Mouse (Mus musculus): ENCODE measurements around the gene Egflam. TPM values are rescaled to one million over a fixed set of nuclear protein-coding genes. Genes with fewer than 3 reads are reported as not detected.
A peak's percentile ranks its signal among the peaks of the same experiment; 100 is the strongest.

Egflam gene
- polyA plus RNA-seq, 1 experiment from 2014 or later: 32.7 TPM

DNA sequence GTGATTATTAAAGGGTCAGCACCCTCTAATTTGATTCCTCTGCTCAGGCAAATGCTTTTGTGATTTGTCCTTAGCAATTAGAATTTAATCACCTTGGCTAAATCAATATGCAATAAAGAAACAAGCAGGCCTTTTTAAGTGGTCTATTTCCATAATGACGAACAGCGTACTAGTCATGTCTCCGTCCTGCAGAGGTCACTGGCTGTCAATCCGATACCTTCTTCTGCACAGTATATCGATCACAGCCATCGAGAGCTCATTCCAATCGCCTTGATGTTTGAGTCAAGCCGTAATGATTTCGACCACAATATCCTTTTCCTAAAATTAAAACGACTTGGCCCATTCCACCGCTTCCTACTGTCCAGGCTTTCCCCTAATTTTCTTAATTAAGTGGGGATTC, 158.3 kb downstream of the Egflam start:
- Histone ChIP-seq H3K9ac (ENCODE audit: low read length) (no peak overlapping the region), H3K27ac (ENCODE audit: low read length) (no peak overlapping the region), H3K36me3 (ENCODE audit: control insufficient read depth, insufficient read depth, low read length) (no peaks in the 10 kb centered on the region), H3K27me3 (ENCODE audit: control insufficient read depth, insufficient read depth, low read depth, low read length) (no peaks in the 10 kb centered on the region), H3K4me3 (ENCODE audit: low read length) (no peak overlapping the region), H3K4me2 (ENCODE audit: low read depth, low read length) (no peak overlapping the region), H3K9me3 (ENCODE audit: control insufficient read depth, low read length) (no peaks in the 10 kb centered on the region), H3K4me1 (replicated peaks; ENCODE audit: control insufficient read depth, insufficient read depth, low read length) (no peaks in the 10 kb centered on the region)
- WGBS: 89% methylated on average over 11 of the region's 11 CpGs
- no peak for ATAC-seq (ENCODE audit: low read depth)

- Histone ChIP-seq H3K36me3 (ENCODE audit: control insufficient read depth, insufficient read depth, low read length) (no peaks in the 10 kb centered on the region), H3K27ac (ENCODE audit: low read length) (no peak overlapping the region), H3K4me1 (replicated peaks; ENCODE audit: control insufficient read depth, insufficient read depth, low read length) (no peaks in the 10 kb centered on the region), H3K9me3 (ENCODE audit: control insufficient read depth, low read length) (no peaks in the 10 kb centered on the region), H3K27me3 (ENCODE audit: control insufficient read depth, insufficient read depth, low read depth, low read length) (no peaks in the 10 kb centered on the region), H3K9ac (ENCODE audit: low read length) (no peak overlapping the region), H3K4me3 (ENCODE audit: low read length) (no peak overlapping the region), H3K4me2 (ENCODE audit: low read depth, low read length) (no peak overlapping the region)
- 64% methylated on average over 13 of the region's 13 CpGs for WGBS
- ATAC-seq (ENCODE audit: low read depth): no peak
Measured at GRCm38 (mm10) chr15:7233393-7234090, 164.7 kb downstream of the Egflam start.

GRCm38 (mm10) chr15:7226225-7226624, 172.0 kb downstream of the Egflam start:
- H3K4me1 ChIP-seq (replicated peaks; ENCODE audit: control insufficient read depth, insufficient read depth, low read length): peaks cover 27% of the 10 kb centered on the region
- 2% methylated on average over 5 of the region's 5 CpGs for WGBS
- no peak overlapping the region for H3K27ac ChIP-seq (ENCODE audit: low read length)
- peak; percentile 64 for ATAC-seq (ENCODE audit: low read depth)
- no peaks in the 10 kb centered on the region for H3K27me3 ChIP-seq (ENCODE audit: control insufficient read depth, insufficient read depth, low read depth, low read length)
- H3K36me3 ChIP-seq (ENCODE audit: control insufficient read depth, insufficient read depth, low read length): no peaks in the 10 kb centered on the region
- no peak overlapping the region for H3K4me2 ChIP-seq (ENCODE audit: low read depth, low read length)
- no peaks in the 10 kb centered on the region for H3K9me3 ChIP-seq (ENCODE audit: control insufficient read depth, low read length)
- no peak overlapping the region for H3K4me3 ChIP-seq (ENCODE audit: low read length)
- H3K9ac ChIP-seq (ENCODE audit: low read length): no peak overlapping the region

DNA sequence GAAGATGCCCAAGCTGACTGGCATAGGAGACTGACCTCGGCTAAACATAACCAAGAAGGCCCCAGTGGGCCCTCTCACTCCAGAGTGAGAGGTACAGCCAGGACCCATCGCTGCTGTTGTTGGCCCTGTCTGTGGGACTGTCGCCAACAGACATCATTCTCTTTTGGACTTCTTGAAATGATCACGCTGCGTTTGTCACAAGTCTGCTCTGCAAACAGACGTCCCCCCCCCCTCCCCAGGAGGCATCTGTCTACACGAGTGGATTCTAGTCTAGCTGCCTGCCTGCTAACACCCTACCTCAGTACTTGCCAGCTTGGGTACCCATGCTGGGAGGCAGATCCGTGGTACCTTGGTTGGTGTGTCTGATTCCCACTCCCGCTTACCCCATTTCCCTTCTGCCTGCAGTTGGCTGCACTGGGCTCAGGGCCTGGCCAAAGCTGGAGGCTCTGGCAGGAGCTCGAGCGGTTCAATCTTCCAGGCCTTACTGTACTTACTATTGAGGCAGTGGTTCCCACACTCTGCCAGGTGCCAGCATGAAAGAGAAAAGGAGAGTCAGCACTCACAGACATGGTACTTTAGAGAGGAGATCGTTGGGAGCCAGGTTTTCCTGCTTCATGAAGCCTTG, 173.9 kb downstream of the Egflam start:
- ATAC-seq (ENCODE audit: low read depth): peak; percentile 11; the same call in 1 of the 2 replicates
- peaks cover 27% of the 10 kb centered on the region for H3K4me1 ChIP-seq (replicated peaks; ENCODE audit: control insufficient read depth, insufficient read depth, low read length)
- H3K9me3 ChIP-seq (ENCODE audit: control insufficient read depth, low read length): no peaks in the 10 kb centered on the region
- peak overlapping the region; percentile 81 for H3K27ac ChIP-seq (ENCODE audit: low read length)
- H3K4me3 ChIP-seq (ENCODE audit: low read length): no peak overlapping the region
- no peaks in the 10 kb centered on the region for H3K27me3 ChIP-seq (ENCODE audit: control insufficient read depth, insufficient read depth, low read depth, low read length)
- H3K36me3 ChIP-seq (ENCODE audit: control insufficient read depth, insufficient read depth, low read length): no peaks in the 10 kb centered on the region
- no peak overlapping the region for H3K4me2 ChIP-seq (ENCODE audit: low read depth, low read length)
- no peak overlapping the region for H3K9ac ChIP-seq (ENCODE audit: low read length)
- WGBS: 50% methylated on average over 12 of the region's 12 CpGs

GRCm38 (mm10) chr15:7222809-7223208, 175.4 kb downstream of the Egflam start:
- peak; percentile 92 for ATAC-seq (ENCODE audit: low read depth)

DNA sequence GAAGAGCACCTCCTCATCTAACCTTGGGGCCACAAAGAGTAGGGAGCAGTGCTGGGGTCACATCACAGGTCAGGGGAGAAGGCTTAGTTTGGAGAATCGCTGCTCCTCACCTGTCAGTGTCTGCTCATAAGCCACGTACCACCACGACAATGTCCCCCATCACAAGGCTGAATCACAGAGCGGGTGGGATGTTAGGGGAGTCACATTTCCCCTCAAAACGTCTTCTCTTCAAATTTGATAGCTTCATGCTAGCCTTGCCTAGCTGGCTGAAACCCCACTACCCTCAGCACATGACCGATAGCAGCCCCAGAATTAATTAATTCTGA, 181.0 kb downstream of the Egflam start:
- Histone ChIP-seq H3K36me3 (ENCODE audit: control insufficient read depth, insufficient read depth, low read length) (no peaks in the 10 kb centered on the region), H3K4me1 (replicated peaks; ENCODE audit: control insufficient read depth, insufficient read depth, low read length) (peaks cover 15% of the 10 kb centered on the region), H3K27me3 (ENCODE audit: control insufficient read depth, insufficient read depth, low read depth, low read length) (no peaks in the 10 kb centered on the region), H3K9ac (ENCODE audit: low read length) (no peak overlapping the region), H3K27ac (ENCODE audit: low read length) (no peak overlapping the region), H3K9me3 (ENCODE audit: control insufficient read depth, low read length) (no peaks in the 10 kb centered on the region), H3K4me3 (ENCODE audit: low read length) (no peak overlapping the region), H3K4me2 (ENCODE audit: low read depth, low read length) (no peak overlapping the region)
- ATAC-seq (ENCODE audit: low read depth): no peak
- WGBS: 61% methylated on average over 6 of the region's 6 CpGs

More at GRCm38 (mm10) chr15:7222809-7223208, 175.4 kb downstream of the Egflam start:
- H3K36me3 ChIP-seq (ENCODE audit: control insufficient read depth, insufficient read depth, low read length): no peaks in the 10 kb centered on the region
- 21% methylated on average over 11 of the region's 11 CpGs for WGBS
- peak overlapping the region; percentile 81 for H3K27ac ChIP-seq (ENCODE audit: low read length)
- no peaks in the 10 kb centered on the region for H3K9me3 ChIP-seq (ENCODE audit: control insufficient read depth, low read length)
- peak overlapping the region; percentile 13 for H3K4me2 ChIP-seq (ENCODE audit: low read depth, low read length)
- H3K4me1 ChIP-seq (replicated peaks; ENCODE audit: control insufficient read depth, insufficient read depth, low read length): peaks cover 27% of the 10 kb centered on the region
- H3K27me3 ChIP-seq (ENCODE audit: control insufficient read depth, insufficient read depth, low read depth, low read length): no peaks in the 10 kb centered on the region
- H3K4me3 ChIP-seq (ENCODE audit: low read length): no peak overlapping the region
- H3K9ac ChIP-seq (ENCODE audit: low read length): peak overlapping the region; percentile 43

GRCm38 (mm10) chr15:7216581-7217272, 181.5 kb downstream of the Egflam start:
- H3K27me3 ChIP-seq (ENCODE audit: control insufficient read depth, insufficient read depth, low read depth, low read length): no peaks in the 10 kb centered on the region
- no peaks in the 10 kb centered on the region for H3K36me3 ChIP-seq (ENCODE audit: control insufficient read depth, insufficient read depth, low read length)
- no peaks in the 10 kb centered on the region for H3K9me3 ChIP-seq (ENCODE audit: control insufficient read depth, low read length)
- H3K4me3 ChIP-seq (ENCODE audit: low read length): no peak overlapping the region
- no peak overlapping the region for H3K4me2 ChIP-seq (ENCODE audit: low read depth, low read length)
- 58% methylated on average over 9 of the region's 9 CpGs for WGBS
- ATAC-seq (ENCODE audit: low read depth): peak; percentile 34; the same call in 1 of the 2 replicates
- H3K4me1 ChIP-seq (replicated peaks; ENCODE audit: control insufficient read depth, insufficient read depth, low read length): peaks cover 11% of the 10 kb centered on the region
- H3K27ac ChIP-seq (ENCODE audit: low read length): peak overlapping the region; percentile 51
- H3K9ac ChIP-seq (ENCODE audit: low read length): no peak overlapping the region

DNA sequence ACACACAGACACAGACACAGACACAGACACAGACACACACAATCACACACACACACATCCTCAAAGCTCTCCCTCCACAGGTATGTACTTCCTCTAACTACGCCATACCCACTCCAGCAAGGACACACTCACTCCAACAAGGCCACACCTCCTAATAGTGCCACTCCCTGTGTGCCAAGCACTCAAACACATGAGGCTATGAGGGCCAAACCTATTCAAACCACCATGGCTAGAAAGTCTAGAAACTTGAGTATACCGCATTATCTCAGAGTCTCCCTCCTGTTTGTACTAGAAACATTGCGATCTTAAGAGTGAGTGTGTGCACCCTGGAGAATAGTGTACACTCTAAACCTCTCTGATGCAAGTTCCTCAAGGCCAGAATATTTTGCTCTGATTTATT, 182.3 kb downstream of the Egflam start:
- peak overlapping the region; percentile 51 for H3K27ac ChIP-seq (ENCODE audit: low read length)
- no peak overlapping the region for H3K9ac ChIP-seq (ENCODE audit: low read length)
- no peaks in the 10 kb centered on the region for H3K27me3 ChIP-seq (ENCODE audit: control insufficient read depth, insufficient read depth, low read depth, low read length)
- peak; percentile 77 for ATAC-seq (ENCODE audit: low read depth)
- no peaks in the 10 kb centered on the region for H3K36me3 ChIP-seq (ENCODE audit: control insufficient read depth, insufficient read depth, low read length)
- no peaks in the 10 kb centered on the region for H3K9me3 ChIP-seq (ENCODE audit: control insufficient read depth, low read length)
- no peak overlapping the region for H3K4me3 ChIP-seq (ENCODE audit: low read length)
- WGBS: 58% methylated on average over 3 of the region's 3 CpGs
- H3K4me2 ChIP-seq (ENCODE audit: low read depth, low read length): no peak overlapping the region
- peaks cover 11% of the 10 kb centered on the region for H3K4me1 ChIP-seq (replicated peaks; ENCODE audit: control insufficient read depth, insufficient read depth, low read length)

DNA sequence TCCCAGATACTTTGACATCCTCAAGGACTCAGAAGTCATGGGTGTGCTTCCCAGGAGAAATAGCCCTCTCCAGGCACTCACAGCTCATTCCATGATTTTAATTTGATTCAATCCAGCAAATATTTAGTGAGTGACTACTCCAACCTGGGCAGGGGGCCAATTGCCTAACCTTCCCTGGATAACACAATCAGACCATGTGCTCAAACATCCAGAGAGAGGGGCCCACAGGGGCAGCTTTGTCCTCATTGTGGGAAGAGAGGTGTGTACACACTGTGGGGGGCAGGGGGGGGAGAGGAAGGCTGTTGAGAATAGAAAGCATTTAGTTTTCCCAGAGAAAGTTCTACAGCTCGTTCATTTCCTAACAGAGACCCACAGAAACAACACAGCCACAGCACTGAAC, 184.5 kb downstream of the Egflam start:
- H3K9ac ChIP-seq (ENCODE audit: low read length): no peak overlapping the region
- 13% methylated on average over 1 of the region's 1 CpGs for WGBS
- no peak overlapping the region for H3K4me3 ChIP-seq (ENCODE audit: low read length)
- H3K4me2 ChIP-seq (ENCODE audit: low read depth, low read length): no peak overlapping the region
- H3K4me1 ChIP-seq (replicated peaks; ENCODE audit: control insufficient read depth, insufficient read depth, low read length): peaks cover 11% of the 10 kb centered on the region
- H3K9me3 ChIP-seq (ENCODE audit: control insufficient read depth, low read length): no peaks in the 10 kb centered on the region
- peak; percentile 88 for ATAC-seq (ENCODE audit: low read depth)
- no peaks in the 10 kb centered on the region for H3K27me3 ChIP-seq (ENCODE audit: control insufficient read depth, insufficient read depth, low read depth, low read length)
- H3K27ac ChIP-seq (ENCODE audit: low read length): peak overlapping the region; percentile 87
- H3K36me3 ChIP-seq (ENCODE audit: control insufficient read depth, insufficient read depth, low read length): no peaks in the 10 kb centered on the region
